Mouse (Mus musculus): ENCODE data around the gene Prkag2. TPM values are rescaled to one million over a fixed set of nuclear protein-coding genes. Genes with fewer than 3 reads are reported as not detected.

Prkag2 gene
- polyA plus RNA-seq, 1 experiment, result 103 TPM

DNA sequence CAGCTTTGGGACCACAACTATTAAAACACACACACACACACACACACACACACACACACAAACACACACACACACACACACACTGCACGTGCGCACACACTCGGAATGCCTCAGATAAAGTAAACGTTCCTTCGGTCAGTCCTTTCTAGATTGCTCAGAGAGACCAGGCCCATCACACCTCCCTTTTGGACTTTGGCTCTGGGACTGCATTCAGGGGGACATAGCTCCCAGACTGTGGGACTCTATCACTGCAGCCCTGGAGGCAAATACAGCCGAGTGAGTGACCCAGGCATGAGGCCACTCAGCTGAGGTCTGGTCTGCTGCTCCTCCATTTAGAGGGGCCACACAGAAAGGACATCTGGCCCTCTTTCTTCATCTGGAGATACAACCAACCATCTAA, 81.2 kb downstream of the Prkag2 start:
- Histone ChIP-seq H3K4me3 (ENCODE audit: insufficient read depth, low read length) (no peak overlapping the region), H3K4me1 (ENCODE audit: control insufficient read depth, insufficient read depth, low read length) (no peaks in the 10 kb centered on the region), H3K27ac (ENCODE audit: insufficient read depth, low read length) (no peak overlapping the region)
- TF ChIP-seq CTCF (IDR thresholded peaks at IDR 0.05; ENCODE audit: extremely low read depth, insufficient read depth, low read length), result no peak
- no peak for TF ChIP-seq POLR2A (IDR thresholded peaks at IDR 0.05; ENCODE audit: extremely low read depth, insufficient read depth, low read length)

DNA sequence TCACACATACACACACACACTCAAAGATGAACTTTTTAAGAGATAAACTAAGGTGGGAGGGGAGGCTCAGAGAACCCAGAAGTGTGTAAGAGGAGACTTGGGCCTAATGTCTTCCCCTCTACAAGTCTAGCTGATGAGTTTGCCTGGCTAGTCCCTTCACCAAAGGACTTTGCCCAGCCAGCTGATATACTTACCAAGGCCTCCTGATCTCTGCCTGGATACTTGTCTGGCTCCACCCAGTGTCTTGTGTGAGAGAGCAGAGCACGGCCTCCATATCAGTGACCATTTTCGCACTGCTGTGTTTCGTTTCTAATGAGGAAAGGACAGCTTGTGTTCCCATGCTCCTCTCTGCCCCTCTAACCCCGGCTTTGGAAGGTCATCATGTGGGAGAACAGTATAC, 88.3 kb downstream of the Prkag2 start:
- TF ChIP-seq POLR2A (IDR thresholded peaks at IDR 0.05; ENCODE audit: extremely low read depth, insufficient read depth, low read length) (no peak), CTCF (IDR thresholded peaks at IDR 0.05; ENCODE audit: extremely low read depth, insufficient read depth, low read length) (no peak)
- H3K27ac ChIP-seq (ENCODE audit: insufficient read depth, low read length), result no peak overlapping the region

DNA sequence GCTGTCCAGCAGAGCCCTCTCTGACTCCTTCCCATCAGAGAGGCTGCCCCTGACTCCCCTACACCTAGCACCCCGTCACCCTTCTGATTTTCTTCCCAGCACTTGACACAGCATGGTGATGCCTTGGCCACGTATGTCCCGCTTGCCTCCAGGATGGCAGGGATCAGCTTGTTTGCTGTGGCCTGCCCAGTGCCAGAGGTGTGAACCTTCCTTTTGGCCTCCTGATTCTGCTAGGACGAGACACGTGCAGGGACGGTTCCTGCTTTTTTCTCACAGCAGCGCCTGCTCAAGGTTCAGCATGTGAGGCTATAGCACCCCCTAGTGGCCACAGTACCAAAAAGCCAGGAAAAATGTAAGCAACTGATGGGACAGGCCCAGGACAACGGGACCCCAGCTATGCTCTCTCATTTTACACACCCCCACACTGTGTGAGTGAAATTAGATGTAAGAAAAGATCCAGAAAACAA, 89.4 kb downstream of the Prkag2 start:
- Histone ChIP-seq H3K4me1 (ENCODE audit: control insufficient read depth, insufficient read depth, low read length) (peaks cover 7% of the 10 kb centered on the region; the same call in 1 of the 2 replicates), H3K4me3 (ENCODE audit: insufficient read depth, low read length) (no peak overlapping the region), H3K27ac (ENCODE audit: insufficient read depth, low read length) (no peak overlapping the region)
- no peak for TF ChIP-seq POLR2A (IDR thresholded peaks at IDR 0.05; ENCODE audit: extremely low read depth, insufficient read depth, low read length)
- peak; percentile 90 for TF ChIP-seq CTCF (IDR thresholded peaks at IDR 0.05; ENCODE audit: extremely low read depth, insufficient read depth, low read length)

More for the DNA sequence above, 88.3 kb downstream of the Prkag2 start:
- Histone ChIP-seq H3K4me3 (ENCODE audit: insufficient read depth, low read length) (no peak overlapping the region), H3K4me1 (ENCODE audit: control insufficient read depth, insufficient read depth, low read length) (peaks cover 5% of the 10 kb centered on the region; the same call in 1 of the 2 replicates)

DNA sequence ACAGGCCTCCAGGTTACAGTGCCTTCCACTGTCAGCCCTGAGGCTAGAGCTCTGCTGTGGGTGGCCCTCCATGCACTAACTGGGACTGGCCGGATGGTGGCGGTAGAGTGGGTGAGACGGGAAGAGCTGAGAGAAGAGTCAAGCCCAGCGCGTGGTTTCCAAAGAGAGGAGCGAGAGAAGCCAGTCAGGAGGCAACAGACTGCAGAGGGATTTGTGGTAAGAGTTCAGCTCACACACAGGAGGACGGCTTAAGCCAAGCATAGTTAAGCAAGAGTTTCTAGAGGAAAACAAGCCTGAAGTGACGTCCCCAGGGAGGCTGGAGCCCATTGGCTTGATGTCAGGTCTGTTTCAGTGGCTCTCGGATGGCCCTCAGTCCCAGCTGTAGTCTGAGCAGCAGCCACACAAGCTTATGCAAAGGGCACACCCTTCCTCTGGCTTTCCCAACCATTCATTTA, 90.0 kb downstream of the Prkag2 start:
- H3K27ac ChIP-seq (ENCODE audit: insufficient read depth, low read length), result no peak overlapping the region
- no peak for TF ChIP-seq POLR2A (IDR thresholded peaks at IDR 0.05; ENCODE audit: extremely low read depth, insufficient read depth, low read length)
- TF ChIP-seq CTCF (IDR thresholded peaks at IDR 0.05; ENCODE audit: extremely low read depth, insufficient read depth, low read length), result peak; percentile 82
- peaks cover 7% of the 10 kb centered on the region; the same call in 1 of the 2 replicates for H3K4me1 ChIP-seq (ENCODE audit: control insufficient read depth, insufficient read depth, low read length)
- H3K4me3 ChIP-seq (ENCODE audit: insufficient read depth, low read length), result no peak overlapping the region

DNA sequence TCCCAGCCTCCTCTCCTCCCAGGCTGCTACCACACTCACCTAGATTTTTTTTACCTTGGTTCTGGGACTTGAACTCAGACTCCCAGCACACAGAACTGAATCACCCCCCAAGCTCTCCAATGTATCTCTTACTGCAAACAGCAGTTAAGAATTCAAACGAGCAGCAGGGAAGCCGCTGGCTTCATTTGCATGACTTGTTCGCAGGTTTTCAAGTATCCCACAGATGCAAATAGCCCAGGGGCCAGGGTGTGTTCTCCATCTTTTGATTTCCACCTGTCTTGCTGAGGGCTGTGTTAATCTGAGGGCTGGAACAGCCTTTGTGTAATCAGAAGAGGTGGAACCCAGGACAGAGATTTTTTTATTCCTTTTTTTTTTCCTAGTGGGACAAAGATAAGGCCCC, 90.7 kb downstream of the Prkag2 start:
- Histone ChIP-seq H3K4me1 (ENCODE audit: control insufficient read depth, insufficient read depth, low read length) (peaks cover 7% of the 10 kb centered on the region; the same call in 1 of the 2 replicates), H3K27ac (ENCODE audit: insufficient read depth, low read length) (no peak overlapping the region), H3K4me3 (ENCODE audit: insufficient read depth, low read length) (no peak overlapping the region)
- TF ChIP-seq POLR2A (IDR thresholded peaks at IDR 0.05; ENCODE audit: extremely low read depth, insufficient read depth, low read length) (no peak), CTCF (IDR thresholded peaks at IDR 0.05; ENCODE audit: extremely low read depth, insufficient read depth, low read length) (no peak)

DNA sequence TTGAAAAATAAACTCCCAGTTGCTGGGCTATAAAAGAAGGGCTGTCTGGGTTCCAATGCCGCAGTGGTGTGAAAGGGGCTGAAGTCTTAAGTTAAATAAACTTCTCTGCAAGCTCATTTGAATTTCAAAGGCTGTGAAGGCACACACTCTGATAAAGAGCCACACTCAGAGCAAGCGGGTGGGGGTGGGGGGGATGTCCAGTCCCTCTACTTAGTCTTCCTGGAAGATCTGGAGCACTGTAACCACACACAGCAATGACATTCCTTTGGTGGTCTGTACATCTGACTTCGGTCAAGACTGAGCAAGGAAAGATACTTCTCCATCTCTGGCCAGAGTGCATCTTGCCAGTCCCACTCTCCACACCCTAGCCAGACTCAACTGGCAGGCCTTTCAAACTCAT, 91.5 kb downstream of the Prkag2 start:
- Histone ChIP-seq H3K4me3 (ENCODE audit: insufficient read depth, low read length) (no peak overlapping the region), H3K27ac (ENCODE audit: insufficient read depth, low read length) (no peak overlapping the region), H3K4me1 (ENCODE audit: control insufficient read depth, insufficient read depth, low read length) (peaks cover 7% of the 10 kb centered on the region; the same call in 1 of the 2 replicates)
- TF ChIP-seq CTCF (IDR thresholded peaks at IDR 0.05; ENCODE audit: extremely low read depth, insufficient read depth, low read length) (no peak), POLR2A (IDR thresholded peaks at IDR 0.05; ENCODE audit: extremely low read depth, insufficient read depth, low read length) (no peak)

DNA sequence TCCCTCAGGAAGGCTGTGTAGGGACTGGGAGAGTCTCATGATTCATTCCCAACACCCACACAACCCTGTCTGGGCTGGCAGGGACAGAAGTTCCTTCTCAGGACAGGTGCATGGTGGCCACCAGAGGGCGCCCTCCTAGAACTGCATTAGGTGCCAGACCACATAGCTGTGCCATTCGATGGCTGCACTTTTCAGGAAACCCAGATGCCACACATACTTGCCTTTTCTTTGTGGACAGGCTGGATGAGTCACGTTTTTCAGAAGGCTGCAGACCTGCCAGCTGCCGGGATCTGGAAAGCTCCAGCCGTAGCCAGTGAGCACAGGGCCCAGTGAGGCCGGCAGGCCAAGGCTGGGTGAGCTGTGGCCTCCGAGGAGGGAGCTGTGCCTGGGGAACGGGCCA, 93.6 kb downstream of the Prkag2 start:
- Histone ChIP-seq H3K4me1 (ENCODE audit: control insufficient read depth, insufficient read depth, low read length) (peaks cover 7% of the 10 kb centered on the region; the same call in 1 of the 2 replicates), H3K4me3 (ENCODE audit: insufficient read depth, low read length) (no peak overlapping the region), H3K27ac (ENCODE audit: insufficient read depth, low read length) (no peak overlapping the region)

DNA sequence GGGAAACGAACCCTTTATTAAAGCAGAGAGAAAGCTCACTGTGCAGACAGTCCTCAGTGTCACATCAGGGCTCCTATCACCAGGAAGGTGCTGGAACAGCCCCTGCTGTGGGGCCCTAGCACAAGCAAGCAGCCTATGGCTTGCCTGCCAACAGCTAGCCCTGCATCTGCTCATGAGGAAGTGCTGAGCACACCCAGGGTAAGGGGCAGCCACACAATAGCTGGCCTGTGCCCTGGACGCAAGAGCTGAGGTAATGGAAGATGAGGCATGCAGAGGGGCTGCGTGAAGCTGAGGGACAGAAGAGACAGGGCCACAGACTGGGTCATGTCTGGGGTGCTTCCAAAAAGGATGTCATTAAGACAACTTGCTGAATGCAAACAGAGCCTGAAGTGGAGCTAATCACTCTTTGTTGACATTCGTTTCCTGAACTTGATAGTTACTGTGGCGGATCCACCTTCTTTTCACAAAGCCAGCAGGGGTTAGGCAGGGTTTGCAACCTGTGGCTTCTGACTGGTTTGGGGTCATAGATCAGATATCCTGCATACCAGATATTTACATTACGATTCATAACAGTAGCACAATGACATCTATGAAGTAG, 94.8 kb downstream of the Prkag2 start:
- Histone ChIP-seq H3K4me1 (ENCODE audit: control insufficient read depth, insufficient read depth, low read length) (peaks cover 5% of the 10 kb centered on the region; the same call in 1 of the 2 replicates), H3K4me3 (ENCODE audit: insufficient read depth, low read length) (no peak overlapping the region), H3K27ac (ENCODE audit: insufficient read depth, low read length) (no peak overlapping the region)
- TF ChIP-seq POLR2A (IDR thresholded peaks at IDR 0.05; ENCODE audit: extremely low read depth, insufficient read depth, low read length), result no peak
- no peak for TF ChIP-seq CTCF (IDR thresholded peaks at IDR 0.05; ENCODE audit: extremely low read depth, insufficient read depth, low read length)

More for the DNA sequence above, 93.6 kb downstream of the Prkag2 start:
- TF ChIP-seq CTCF (IDR thresholded peaks at IDR 0.05; ENCODE audit: extremely low read depth, insufficient read depth, low read length) (peak; percentile 79), POLR2A (IDR thresholded peaks at IDR 0.05; ENCODE audit: extremely low read depth, insufficient read depth, low read length) (no peak)

DNA sequence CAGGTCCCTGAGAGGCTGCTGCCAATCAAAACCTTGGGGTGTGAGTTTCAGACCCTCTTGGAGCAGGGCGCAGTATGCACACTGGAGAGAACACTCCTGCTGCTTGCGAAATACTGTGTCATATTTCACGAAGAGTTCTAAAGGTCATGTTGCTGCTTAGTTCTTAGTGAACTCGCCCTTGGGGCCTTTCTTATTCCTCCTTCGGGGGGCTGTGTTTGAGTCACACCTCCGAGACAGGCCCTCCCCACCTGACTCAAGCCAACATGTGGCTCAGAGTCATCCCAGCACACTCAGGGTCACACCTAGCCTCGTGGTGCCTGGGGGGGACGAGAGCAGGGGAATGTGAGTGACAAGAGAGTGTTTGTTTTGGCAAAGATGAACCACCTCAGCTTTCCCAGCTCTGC, 99.0 kb downstream of the Prkag2 start:
- H3K4me3 ChIP-seq (ENCODE audit: insufficient read depth, low read length), result no peak overlapping the region
- TF ChIP-seq CTCF (IDR thresholded peaks at IDR 0.05; ENCODE audit: extremely low read depth, insufficient read depth, low read length) (no peak), POLR2A (IDR thresholded peaks at IDR 0.05; ENCODE audit: extremely low read depth, insufficient read depth, low read length) (no peak)
- no peak overlapping the region for H3K27ac ChIP-seq (ENCODE audit: insufficient read depth, low read length)
- no peaks in the 10 kb centered on the region for H3K4me1 ChIP-seq (ENCODE audit: control insufficient read depth, insufficient read depth, low read length)

DNA sequence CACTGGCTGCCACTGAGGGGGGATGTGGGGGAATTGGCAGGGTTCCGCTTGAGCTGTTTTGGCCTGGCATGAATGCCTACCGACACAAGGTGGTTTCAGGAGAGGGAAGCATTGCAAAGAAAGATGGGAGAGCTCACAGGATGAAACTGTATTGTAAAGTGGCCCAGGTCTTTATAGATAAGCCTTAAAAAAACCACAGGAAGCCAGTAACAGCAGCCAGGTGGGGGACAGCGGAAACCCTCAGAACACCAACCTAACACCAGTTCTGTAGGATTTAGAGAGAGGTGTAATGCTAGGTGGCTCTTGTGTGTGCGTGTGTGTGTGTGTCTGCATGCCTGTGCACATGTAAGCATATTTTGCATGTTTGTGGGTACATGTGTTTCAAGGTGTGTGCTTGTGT, 101.1 kb downstream of the Prkag2 start:
- no peak overlapping the region for H3K4me3 ChIP-seq (ENCODE audit: insufficient read depth, low read length)
- TF ChIP-seq CTCF (IDR thresholded peaks at IDR 0.05; ENCODE audit: extremely low read depth, insufficient read depth, low read length), result no peak
- TF ChIP-seq POLR2A (IDR thresholded peaks at IDR 0.05; ENCODE audit: extremely low read depth, insufficient read depth, low read length), result no peak
- H3K27ac ChIP-seq (ENCODE audit: insufficient read depth, low read length), result no peak overlapping the region
- H3K4me1 ChIP-seq (ENCODE audit: control insufficient read depth, insufficient read depth, low read length), result peaks cover 2% of the 10 kb centered on the region; the same call in 1 of the 2 replicates

All from cortical plate, adult 2 months (tissue).